In the genomic region with DNA sequence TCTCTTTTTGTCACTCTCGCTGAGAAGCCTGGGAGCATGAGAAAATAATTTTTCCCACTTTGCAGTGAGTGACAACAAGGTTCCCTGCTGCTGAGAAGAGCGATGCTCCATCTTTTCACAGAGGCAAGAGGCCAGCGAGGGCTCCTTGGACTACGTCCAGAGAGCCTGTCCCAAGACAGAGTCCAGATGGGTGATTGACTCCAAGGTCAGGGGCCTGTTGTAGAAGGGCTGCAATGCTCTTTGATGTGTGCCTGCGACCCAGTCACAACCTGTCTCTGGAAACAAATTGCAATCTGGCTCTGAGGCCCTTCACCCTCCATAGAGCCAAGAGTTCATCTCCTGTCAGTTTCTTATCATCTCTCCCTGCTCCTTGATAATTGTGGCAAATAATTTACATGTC, we compare ENCODE assay signal across 11 mouse cellular contexts. TPM values are rescaled to one million over a fixed set of nuclear protein-coding genes. Genes with fewer than 3 reads are reported as not detected.
DNase-seq lines count a peak whose midpoint lies in the region; ATAC-seq lines count a peak whose summit lies in the region.
"Had no signal": no experiment of that assay in that cellular context is flagged by ENCODE, and none has a peak within 500 bp of the region (broad histone marks: within the 10 kb centered on the region; RNA-seq: fewer than 3 reads in every experiment).

No protein-coding gene starts in this region.

- H3K4me2 ChIP-seq in kidney, embryonic 15.5 days, result no peak overlapping the region
- H3K4me2 ChIP-seq: liver, embryonic 13.5 days; neural tube, embryonic 13.5 days had no signal

- H3K4me1 ChIP-seq in heart, embryonic 10.5 days, result peaks cover 18% of the 10 kb centered on the region
- H3K4me1 ChIP-seq in kidney, embryonic 15.5 days, result peaks cover 11% of the 10 kb centered on the region
- H3K4me1 ChIP-seq: neural tube, embryonic 13.5 days had no signal

- 0 out of 2 replicates have a peak, but pooled peaks cover 3% of the 10 kb centered on the region for H3K36me3 ChIP-seq in heart, embryonic 10.5 days
- no peaks in the 10 kb centered on the region for H3K36me3 ChIP-seq in kidney, embryonic 15.5 days
- H3K36me3 ChIP-seq: liver, embryonic 13.5 days; neural tube, embryonic 13.5 days had no signal

- H3K27ac ChIP-seq in heart, embryonic 10.5 days, result peak overlapping the region; percentile 71; the same call in 1 of the 2 replicates
- H3K27ac ChIP-seq in kidney, embryonic 15.5 days, result no peak overlapping the region
- H3K27ac ChIP-seq: liver, embryonic 13.5 days; neural tube, embryonic 13.5 days had no signal

- DNase-seq in heart, embryonic 10.5 days (ENCODE audit: low spot score), result peak; percentile 89
- no peak for DNase-seq in heart, postnatal 25 days (ENCODE audit: low spot score)
- peak; percentile 65 for DNase-seq in adrenal gland, adult 2 months
- DNase-seq in embryo, embryonic 9.5 days (ENCODE audit: extremely low spot score), result peak; percentile 69
- no peak for DNase-seq in gastrocnemius, postnatal 25 days
- no peak for DNase-seq in urinary bladder, postnatal 14 days (ENCODE audit: low spot score)
- no peak for DNase-seq in layer of hippocampus, postnatal 25 days (ENCODE audit: extremely low spot score in 1 of 2, low spot score in 1 of 2)
- DNase-seq: liver, embryonic 13.5 days had no signal

- no peak overlapping the region for H3K9ac ChIP-seq in kidney, embryonic 15.5 days
- H3K9ac ChIP-seq: liver, embryonic 13.5 days; neural tube, embryonic 13.5 days had no signal

- intact Hi-C loops in heart, postnatal 25 days (cut with DNase I), result no loop called here

- no peaks in the 10 kb centered on the region; the same call in 1 of the 2 replicates for H3K9me3 ChIP-seq in heart, embryonic 10.5 days
- peaks cover 8% of the 10 kb centered on the region; the same call in 1 of the 2 replicates for H3K9me3 ChIP-seq in kidney, embryonic 15.5 days (replicated peaks)

- no peak overlapping the region for H3K4me3 ChIP-seq in heart, embryonic 10.5 days
- H3K4me3 ChIP-seq in kidney, embryonic 15.5 days (replicated peaks), result no peak overlapping the region
- H3K4me3 ChIP-seq: liver, embryonic 13.5 days; neural tube, embryonic 13.5 days had no signal

- H3K27me3 ChIP-seq in heart, embryonic 10.5 days (ENCODE audit: insufficient read depth, poor library complexity, severe bottlenecking), result peaks cover 16% of the 10 kb centered on the region
- H3K27me3 ChIP-seq in kidney, embryonic 15.5 days, result no peaks in the 10 kb centered on the region

- WGBS in heart, embryonic 10.5 days, result 20% methylated on average over 5 of the region's 5 CpGs
- WGBS in kidney, embryonic 15.5 days, result 16% methylated on average over 5 of the region's 5 CpGs

- 0 out of 2 replicates have a peak, but pooled peaks have one; percentile 36 for ATAC-seq in kidney, embryonic 15.5 days (replicated peaks; ENCODE audit: low FRiP score)

RNA-seq across cellular contexts. Expression of a gene that starts 5.2 kb away (rescaled TPM):
- polyA plus RNA-seq in heart, embryonic 10.5 days (2016; fragmentation: Nextera tagmentation; extraction: Ambion mirVana), result not detected in 2 replicates
- under 1 TPM; 0.17 to 0.18 TPM for total RNA-seq in heart, postnatal 25 days (2021)
- under 1 TPM in 1 of 2 experiments, not detected in 1; 0.28 TPM for total RNA-seq in adrenal gland, adult 2 months (2021)
- 0.34 and 0.37 TPM in 2 replicates for polyA plus RNA-seq in adrenal gland, adult 2 months (2012; rRNA removed)
- not detected in 2 replicates for polyA plus RNA-seq in kidney, embryonic 15.5 days (2015; fragmentation: Nextera tagmentation; extraction: Ambion mirVana)
- total RNA-seq in gastrocnemius, postnatal 25 days (2021), result under 1 TPM; 0.13 to 0.16 TPM
- total RNA-seq in layer of hippocampus, postnatal 25 days (2021), result under 1 TPM in 1 of 2 experiments, not detected in 1; 0.10 TPM
- polyA plus RNA-seq: embryonic facial prominence, embryonic 11.5 days; liver, embryonic 13.5 days; neural tube, embryonic 13.5 days had no signal

Comparison
In these comparisons a context has a peak if more than half of its experiments do, and no peak if none do; other contexts are left out.
1. DNase-seq: peak in heart, embryonic 10.5 days (single experiment), adrenal gland, adult 2 months (single experiment) and embryo, embryonic 9.5 days (single experiment); none in heart, postnatal 25 days (single experiment), gastrocnemius, postnatal 25 days (single experiment), urinary bladder, postnatal 14 days (single experiment) and layer of hippocampus, postnatal 25 days (0 of 2).